Mouse (Mus musculus): ENCODE data around the gene Jtb.

DNA sequence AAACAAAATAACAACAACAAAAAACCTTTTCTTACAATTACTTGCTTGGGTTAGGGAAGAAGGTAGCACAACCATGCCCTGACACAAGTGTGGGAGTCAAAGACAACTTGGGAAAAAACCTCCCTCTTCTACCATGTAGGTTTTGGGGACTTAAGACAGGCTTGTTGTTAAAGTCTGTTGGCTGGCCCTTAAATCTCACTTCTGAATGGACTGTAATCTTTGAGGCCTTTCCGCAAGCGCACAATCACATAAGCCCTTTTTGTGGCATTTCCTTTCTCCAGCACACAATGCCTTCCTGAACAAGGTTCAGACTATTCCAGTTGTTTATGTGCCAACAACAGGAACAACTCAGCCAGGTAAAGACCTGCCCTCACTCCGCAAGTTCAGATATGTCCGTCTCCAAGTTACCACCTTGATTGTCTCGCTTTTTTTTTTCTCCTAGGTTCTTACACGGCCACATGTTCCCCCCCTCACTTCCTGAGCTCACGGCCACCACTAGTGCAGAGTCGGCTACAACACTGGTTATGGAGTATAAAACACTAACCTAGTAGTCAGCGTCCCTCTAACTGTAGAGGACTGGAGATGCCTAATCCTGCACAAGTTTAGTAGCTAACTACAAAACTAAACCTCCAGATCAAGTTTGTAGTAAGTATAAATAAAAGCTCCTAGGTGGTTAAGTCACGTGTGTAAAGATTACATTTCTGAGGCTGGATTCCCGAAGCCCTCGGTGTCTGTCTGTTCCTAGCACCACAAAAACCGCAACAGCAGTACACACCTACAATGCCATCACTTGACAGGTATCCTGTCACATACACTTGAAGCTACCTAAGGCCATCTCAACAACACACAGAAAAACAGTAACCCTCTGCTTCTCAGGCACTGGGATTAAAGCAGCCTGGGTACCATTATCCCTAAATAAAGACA is 19.7 kb upstream of the Jtb start:
- TF ChIP-seq CTCF (conservative IDR thresholded peaks at IDR 0.05; ENCODE audit: low read length) (no peak), NANOG (IDR thresholded peaks at IDR 0.05; ENCODE audit: borderline replicate concordance, low read length) (no peak), POU5F1 (IDR thresholded peaks at IDR 0.05; ENCODE audit: borderline replicate concordance, low read length) (no peak)

Data from E14TG2a.4 (cell line).